ENCODE assay signal across 27 mouse cellular contexts in the genomic region with DNA sequence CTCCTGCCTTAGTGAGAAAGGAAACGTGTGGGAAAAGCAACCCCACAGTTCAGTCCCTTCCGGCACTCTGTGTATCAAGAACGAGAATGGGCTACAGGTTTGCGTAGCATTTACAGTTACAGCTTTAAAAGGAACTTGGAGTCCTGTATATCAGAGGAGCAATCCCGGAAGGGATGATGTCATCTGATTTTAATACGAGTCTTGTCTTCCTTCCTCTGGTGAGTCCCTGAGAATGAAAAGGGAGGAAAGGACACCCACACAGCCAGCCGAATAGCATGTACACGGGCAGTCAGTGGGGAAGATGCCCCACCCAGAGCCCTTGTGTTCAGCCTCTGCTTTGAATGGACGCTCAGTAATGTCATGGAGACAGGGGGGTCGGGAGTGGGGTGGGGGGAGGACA. TPM values are rescaled to one million over a fixed set of nuclear protein-coding genes. Genes with fewer than 3 reads are reported as not detected.
A peak's percentile ranks its signal among the peaks of the same experiment; 100 is the strongest.
DNase-seq lines count a peak whose midpoint lies in the region; ATAC-seq and TF ChIP-seq lines count a peak whose summit lies in the region.
"Had no signal": no experiment of that assay in that cellular context is flagged by ENCODE, and none has a peak within 500 bp of the region (broad histone marks: within the 10 kb centered on the region; RNA-seq: fewer than 3 reads in every experiment).

No protein-coding gene starts in this region.

- TF ChIP-seq POLR2A in thymus, adult 2 months (IDR thresholded peaks at IDR 0.05; ENCODE audit: control insufficient read depth, extremely low read depth, insufficient read depth, low read length, poor library complexity), result no peak

- H3K9ac ChIP-seq in heart, embryonic 16.5 days (ENCODE audit: low read length), result no peak overlapping the region
- H3K9ac ChIP-seq in heart, embryonic 11.5 days (ENCODE audit: low read depth, low read length), result no peak overlapping the region
- no peak overlapping the region for H3K9ac ChIP-seq in forebrain, embryonic 12.5 days
- H3K9ac ChIP-seq: embryonic facial prominence, embryonic 12.5 days; hindbrain, embryonic 12.5 days; liver, embryonic 12.5 days; lung, embryonic 15.5 days; neural tube, embryonic 15.5 days; stomach, embryonic 15.5 days had no signal

- peak; percentile 37; the same call in 1 of the 2 replicates for ATAC-seq in heart, embryonic 16.5 days (replicated peaks; ENCODE audit: extremely low read depth, insufficient read depth, low FRiP score)
- ATAC-seq in heart, embryonic 11.5 days (replicated peaks; ENCODE audit: insufficient number of reproducible peaks, low FRiP score, low TSS enrichment), result no peak
- ATAC-seq in hematopoietic stem cell, adult 5-6 weeks (replicated peaks in 1 of 2; ENCODE audit: insufficient read depth in 1 of 2, low FRiP score in 2 of 2, low TSS enrichment in 1 of 2, low read depth in 1 of 2, poor library complexity in 2 of 2, severe bottlenecking in 2 of 2), result peak; percentile 43 to 70; a peak in 3 of 4 replicates
- ATAC-seq in forebrain, embryonic 12.5 days (ENCODE audit: low FRiP score), result no peak
- ATAC-seq: forebrain, embryonic 14.5 days; liver, embryonic 12.5 days had no signal

- no peak for DNase-seq in thymus, adult 2 months
- no peak for DNase-seq in thymus, postnatal 4 days
- DNase-seq in splenic B cell, adult 2 months (ENCODE audit: low read depth, low spot score), result peak; percentile 55
- no peak for DNase-seq in adrenal gland, postnatal 4 days (ENCODE audit: low spot score in 2 of 2)
- DNase-seq: adrenal gland, postnatal 10 days; cerebellum, adult 18-20 months; gastrocnemius, postnatal 36 days; kidney, adult 9 months; kidney, postnatal 36 days; layer of hippocampus, adult 9-11 months; midbrain, embryonic 14.5 days; thymus, adult 18-20 months had no signal

- no peaks in the 10 kb centered on the region for H3K9me3 ChIP-seq in heart, embryonic 16.5 days (replicated peaks; ENCODE audit: control insufficient read depth, low read length)
- H3K9me3 ChIP-seq in heart, embryonic 11.5 days (replicated peaks; ENCODE audit: control insufficient read depth, low read length), result no peaks in the 10 kb centered on the region
- no peaks in the 10 kb centered on the region for H3K9me3 ChIP-seq in forebrain, embryonic 12.5 days
- H3K9me3 ChIP-seq: embryonic facial prominence, embryonic 12.5 days; hindbrain, embryonic 12.5 days; limb, embryonic 10.5 days; liver, embryonic 12.5 days; lung, embryonic 15.5 days; megakaryocyte, embryonic 14.5 days; neural tube, embryonic 15.5 days; stomach, embryonic 15.5 days had no signal

- WGBS in heart, embryonic 16.5 days, result 50% methylated on average over 10 of the region's 10 CpGs
- 55% methylated on average over 10 of the region's 10 CpGs for WGBS in heart, embryonic 11.5 days (ENCODE audit: insufficient replicate concordance)
- 12% methylated on average over 10 of the region's 10 CpGs for WGBS in thymus, adult 2 months
- WGBS in forebrain, embryonic 12.5 days, result 62% methylated on average over 10 of the region's 10 CpGs

- no peak overlapping the region for H3K27ac ChIP-seq in heart, embryonic 16.5 days (ENCODE audit: low read length)
- no peak overlapping the region for H3K27ac ChIP-seq in heart, embryonic 11.5 days (ENCODE audit: low read depth, low read length)
- peak overlapping the region; percentile 14; the same call in 1 of the 2 replicates for H3K27ac ChIP-seq in thymus, adult 2 months (ENCODE audit: control insufficient read depth, insufficient read depth, low read length)
- H3K27ac ChIP-seq in forebrain, embryonic 12.5 days, result no peak overlapping the region
- H3K27ac ChIP-seq: embryonic facial prominence, embryonic 12.5 days; hindbrain, embryonic 12.5 days; limb, embryonic 10.5 days; liver, embryonic 12.5 days; lung, embryonic 15.5 days; neural tube, embryonic 15.5 days; stomach, embryonic 15.5 days had no signal

- TF ChIP-seq CTCF in thymus, adult 2 months (IDR thresholded peaks at IDR 0.05; ENCODE audit: borderline replicate concordance, control insufficient read depth, extremely low read depth, insufficient read depth, low read length, poor library complexity), result no peak

- H3K4me2 ChIP-seq in heart, embryonic 16.5 days (ENCODE audit: low read depth, low read length), result no peak overlapping the region
- no peak overlapping the region for H3K4me2 ChIP-seq in heart, embryonic 11.5 days
- H3K4me2 ChIP-seq in forebrain, embryonic 12.5 days, result no peak overlapping the region
- H3K4me2 ChIP-seq: embryonic facial prominence, embryonic 12.5 days; hindbrain, embryonic 12.5 days; liver, embryonic 12.5 days; lung, embryonic 15.5 days; neural tube, embryonic 15.5 days; stomach, embryonic 15.5 days had no signal

- no peaks in the 10 kb centered on the region for H3K4me1 ChIP-seq in heart, embryonic 16.5 days (ENCODE audit: control insufficient read depth, insufficient read depth, low read length)
- no peaks in the 10 kb centered on the region for H3K4me1 ChIP-seq in heart, embryonic 11.5 days (ENCODE audit: control insufficient read depth, insufficient read depth, low read length)
- peaks cover 13% of the 10 kb centered on the region for H3K4me1 ChIP-seq in thymus, adult 2 months (replicated peaks; ENCODE audit: control insufficient read depth, insufficient read depth, low read length)
- no peaks in the 10 kb centered on the region for H3K4me1 ChIP-seq in forebrain, embryonic 12.5 days
- H3K4me1 ChIP-seq: embryonic facial prominence, embryonic 12.5 days; hindbrain, embryonic 12.5 days; liver, embryonic 12.5 days; lung, embryonic 15.5 days; neural tube, embryonic 15.5 days; stomach, embryonic 15.5 days had no signal

- H3K36me3 ChIP-seq in heart, embryonic 16.5 days (ENCODE audit: control insufficient read depth, insufficient read depth), result no peaks in the 10 kb centered on the region
- H3K36me3 ChIP-seq in heart, embryonic 11.5 days (ENCODE audit: control insufficient read depth, insufficient read depth, low read length), result no peaks in the 10 kb centered on the region
- no peaks in the 10 kb centered on the region for H3K36me3 ChIP-seq in thymus, adult 2 months (ENCODE audit: control insufficient read depth, insufficient read depth, low read length)
- H3K36me3 ChIP-seq in splenic B cell, adult 2 months (ENCODE audit: control insufficient read depth, insufficient read depth, low read length, poor library complexity, severe bottlenecking), result no peaks in the 10 kb centered on the region
- no peaks in the 10 kb centered on the region for H3K36me3 ChIP-seq in forebrain, embryonic 12.5 days (replicated peaks)
- H3K36me3 ChIP-seq: embryonic facial prominence, embryonic 12.5 days; hindbrain, embryonic 12.5 days; limb, embryonic 10.5 days; liver, embryonic 12.5 days; lung, embryonic 15.5 days; neural tube, embryonic 15.5 days; stomach, embryonic 15.5 days had no signal

- no peaks in the 10 kb centered on the region for H3K27me3 ChIP-seq in heart, embryonic 16.5 days (ENCODE audit: control insufficient read depth, insufficient read depth, low read length)
- no peaks in the 10 kb centered on the region for H3K27me3 ChIP-seq in heart, embryonic 11.5 days (ENCODE audit: control insufficient read depth, insufficient read depth, low read length)
- no peaks in the 10 kb centered on the region for H3K27me3 ChIP-seq in thymus, adult 2 months (ENCODE audit: control insufficient read depth, insufficient read depth, low read length)
- no peaks in the 10 kb centered on the region for H3K27me3 ChIP-seq in splenic B cell, adult 2 months (ENCODE audit: control insufficient read depth, insufficient read depth, low read length, poor library complexity, severe bottlenecking)
- H3K27me3 ChIP-seq in forebrain, embryonic 12.5 days, result no peaks in the 10 kb centered on the region
- H3K27me3 ChIP-seq: embryonic facial prominence, embryonic 12.5 days; hindbrain, embryonic 12.5 days; lung, embryonic 15.5 days; megakaryocyte, embryonic 14.5 days; neural tube, embryonic 15.5 days; stomach, embryonic 15.5 days had no signal

- no peak overlapping the region for H3K4me3 ChIP-seq in heart, embryonic 16.5 days (ENCODE audit: low read length)
- H3K4me3 ChIP-seq in heart, embryonic 11.5 days (ENCODE audit: low read depth, low read length), result no peak overlapping the region
- H3K4me3 ChIP-seq in thymus, adult 2 months (ENCODE audit: control insufficient read depth, insufficient read depth, low read length), result no peak overlapping the region
- H3K4me3 ChIP-seq in forebrain, embryonic 12.5 days (replicated peaks), result no peak overlapping the region
- H3K4me3 ChIP-seq: embryonic facial prominence, embryonic 12.5 days; erythroblast, embryonic 14.5 days; hindbrain, embryonic 12.5 days; limb, embryonic 10.5 days; liver, embryonic 12.5 days; lung, embryonic 15.5 days; myocyte; neural tube, embryonic 15.5 days; stomach, embryonic 15.5 days had no signal

RNA-seq across cellular contexts. Expression of a gene that starts 37.8 kb away (rescaled TPM):
- 0.14 and 0.36 TPM in 2 replicates for polyA plus RNA-seq in heart, embryonic 16.5 days (2015; fragmentation: Nextera tagmentation; extraction: Ambion mirVana)
- 0.08 and 0.14 TPM in 2 replicates for polyA plus RNA-seq in heart, embryonic 11.5 days (2014; fragmentation: Nextera tagmentation; extraction: Ambion mirVana)
- polyA plus RNA-seq in thymus, adult 2 months (2012; rRNA removed), result 0.03 TPM in 1 of 2 replicates, not detected in the other
- 0.19 TPM in 1 of 2 replicates, not detected in the other for total RNA-seq in hematopoietic stem cell, adult 5-6 weeks (2017)
- total RNA-seq in adrenal gland, postnatal 4 days (2021), result under 1 TPM; 0.84 to 0.99 TPM
- 9.7 and 10.2 TPM in 2 replicates for polyA plus RNA-seq in forebrain, embryonic 12.5 days (2016; fragmentation: Nextera tagmentation; extraction: Ambion mirVana)
- total RNA-seq: gastrocnemius, postnatal 36 days had no signal
- polyA plus RNA-seq: erythroblast, embryonic 14.5 days; myocyte had no signal

Comparison
In these comparisons a context has a peak if more than half of its experiments do, and no peak if none do; other contexts are left out.
1. ATAC-seq: peak in heart, embryonic 16.5 days (single experiment) and hematopoietic stem cell, adult 5-6 weeks (2 of 2); none in heart, embryonic 11.5 days (single experiment) and forebrain, embryonic 12.5 days (single experiment).